Mouse (Mus musculus) gastrocnemius, postnatal 14 days (tissue): Measurements from ENCODE around the gene Sept10. TPM values are rescaled to one million over a fixed set of nuclear protein-coding genes. Genes with fewer than 3 reads are reported as not detected.
A peak's percentile ranks its signal among the peaks of the same experiment; 100 is the strongest.

Experiments
- DNase-seq: peaks from one replicate; pipeline ENCODE4 v3.0.0; 2021; ENCODE audit warnings: mixed read lengths
- intact Hi-C: fragments of 180-260 bp; cut with DNase I; formaldehyde crosslinking; loops from one replicate; pipeline ENCODE4 v1.15.1; 2025; ENCODE audit warnings: low total_unique reads
- total RNA-seq, 2 experiments: library from RNA; stranded (reverse); gene quantifications; 2 replicates each; pipeline ENCODE4 v1.2.3; 2021

Gene Sept10
- total RNA-seq, 2 experiments from 2014 or later: 16.6 to 17.0 TPM

- intact Hi-C loops: no loop called here
Measured at GRCm38 (mm10) chr10:59235227-59235626, 13.6 kb upstream of the Sept10 start.

GRCm38 (mm10) chr10:59229205-59229820 lies 7.7 kb upstream of the Sept10 start:
- intact Hi-C loops: loop anchor here (10.0 kb wide), 1 partner anchor 55 kb away; no protein-coding TSS in a partner anchor
- no peak for DNase-seq

More at GRCm38 (mm10) chr10:59235227-59235626, 13.6 kb upstream of the Sept10 start:
- no peak for DNase-seq

DNA sequence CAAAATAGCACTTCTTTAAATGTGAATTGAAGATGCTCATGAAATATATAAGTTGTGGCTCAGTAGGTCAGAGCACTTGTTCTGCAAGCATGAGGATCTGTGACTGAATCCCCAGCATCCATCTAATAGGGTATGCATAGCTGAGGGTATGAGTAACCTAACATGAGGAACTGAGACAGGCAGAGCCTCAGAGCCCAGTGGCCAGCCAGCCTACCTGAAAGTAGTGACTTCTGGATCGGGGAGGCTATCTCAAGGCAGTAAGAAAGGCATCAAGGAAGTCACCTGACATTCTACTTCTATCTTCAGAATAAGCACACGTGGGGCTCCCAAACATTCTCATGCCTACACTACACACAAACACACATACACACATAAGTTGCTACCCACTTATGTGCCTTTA lies 3.5 kb upstream of the Sept10 start:
- no peak for DNase-seq
- intact Hi-C loops: loop anchor here (10.0 kb wide), 1 partner anchor 60 kb away; no protein-coding TSS in a partner anchor

DNA sequence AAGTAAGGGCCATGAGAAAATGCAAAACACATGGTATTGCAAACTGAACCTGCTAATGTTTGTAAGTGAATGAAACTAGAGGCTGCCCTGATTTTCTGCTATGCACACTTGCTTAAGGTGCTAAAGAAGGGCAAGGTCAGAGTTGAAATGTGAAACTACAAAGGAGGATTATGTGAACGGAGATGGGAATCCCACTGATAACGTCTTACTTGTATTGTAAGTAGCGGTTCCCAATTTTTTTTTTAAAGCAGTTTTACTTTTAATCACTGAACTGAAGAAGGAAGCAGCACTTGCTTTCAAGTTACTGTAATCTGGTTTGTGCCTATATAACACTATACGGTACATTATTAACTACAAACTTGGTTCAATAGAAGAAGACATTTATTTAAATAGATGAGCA lies 2.2 kb upstream of the Sept10 start:
- intact Hi-C loops: loop anchor here (10.0 kb wide), 1 partner anchor 61 kb away; no protein-coding TSS in a partner anchor
- no peak for DNase-seq

- no peak for DNase-seq
- intact Hi-C loops: loop anchor here (10.0 kb wide), 1 partner anchor 62 kb away; no protein-coding TSS in a partner anchor
Measured at GRCm38 (mm10) chr10:59223301-59223700, 1.7 kb upstream of the Sept10 start.

- intact Hi-C loops: loop anchor here (10.0 kb wide), 1 partner anchor 62 kb away; no protein-coding TSS in a partner anchor
- DNase-seq: peak; percentile 37
Measured at GRCm38 (mm10) chr10:59222271-59223101, 839 bp upstream of the Sept10 start.

DNA sequence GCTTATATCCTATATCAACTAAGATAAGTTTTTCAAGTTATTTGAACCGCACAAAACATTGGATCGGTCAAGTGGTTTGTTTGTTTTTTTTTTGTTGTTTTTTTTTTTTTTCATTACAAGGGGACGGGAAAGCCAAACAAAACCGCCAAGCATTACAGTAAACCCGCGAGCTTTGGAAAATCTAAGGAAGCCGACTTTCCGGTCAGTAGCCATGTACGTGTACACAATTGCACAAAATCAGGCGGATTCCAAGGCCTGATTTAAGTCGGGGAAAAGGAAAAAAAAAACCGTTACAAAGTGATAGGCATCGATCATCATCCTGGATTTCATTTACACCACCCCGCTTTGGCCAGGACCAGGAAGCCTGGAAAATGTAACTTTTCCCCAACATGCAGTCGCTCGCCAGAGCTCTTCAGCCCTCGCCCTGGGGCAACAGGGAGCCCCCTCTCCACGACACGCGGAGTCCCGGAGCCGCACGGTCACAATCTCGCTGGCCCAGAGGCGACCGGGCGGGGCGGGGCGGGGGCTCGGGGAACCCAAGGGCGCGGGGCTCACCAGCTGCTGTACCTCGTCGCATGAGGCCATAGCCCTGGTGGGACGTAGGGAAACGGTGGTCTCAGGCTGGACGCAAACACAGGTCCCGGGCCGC lies 699 bp downstream of the Sept10 start:
- no peak for DNase-seq
- intact Hi-C loops: loop anchor here (10.0 kb wide), 1 partner anchor 64 kb away; no protein-coding TSS in a partner anchor

- no peak for DNase-seq
- intact Hi-C loops: no loop called here
Measured at GRCm38 (mm10) chr10:59200011-59200410, 21.6 kb downstream of the Sept10 start.

- DNase-seq: peak; percentile 9
- intact Hi-C loops: no loop called here
Measured at GRCm38 (mm10) chr10:59196763-59197162, 24.9 kb downstream of the Sept10 start.

- intact Hi-C loops: no loop called here
- peak; percentile 11 for DNase-seq
Measured at GRCm38 (mm10) chr10:59194891-59195290, 26.8 kb downstream of the Sept10 start.

- intact Hi-C loops: no loop called here
- DNase-seq: no peak
Measured at GRCm38 (mm10) chr10:59182306-59182705, 39.3 kb downstream of the Sept10 start.

DNA sequence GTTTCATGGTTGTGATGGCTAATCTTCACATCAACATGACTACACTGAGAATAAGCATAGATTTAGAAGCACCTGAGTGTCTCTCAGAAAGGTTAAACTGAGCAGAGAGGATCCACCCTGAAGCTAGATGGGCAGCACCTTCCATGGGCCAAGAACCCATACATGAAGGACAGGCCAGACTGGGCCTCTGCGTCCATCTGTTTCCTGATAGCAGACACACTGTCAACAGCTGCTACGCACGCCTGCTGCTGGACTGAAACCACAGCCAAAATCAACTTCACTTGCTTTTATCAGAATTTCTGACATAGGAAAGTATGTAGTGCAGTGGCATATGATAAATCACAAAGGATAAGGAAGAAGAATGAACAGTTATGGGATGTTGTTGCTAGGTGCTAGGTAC lies 42.0 kb downstream of the Sept10 start:
- DNase-seq: no peak
- intact Hi-C loops: no loop called here

DNA sequence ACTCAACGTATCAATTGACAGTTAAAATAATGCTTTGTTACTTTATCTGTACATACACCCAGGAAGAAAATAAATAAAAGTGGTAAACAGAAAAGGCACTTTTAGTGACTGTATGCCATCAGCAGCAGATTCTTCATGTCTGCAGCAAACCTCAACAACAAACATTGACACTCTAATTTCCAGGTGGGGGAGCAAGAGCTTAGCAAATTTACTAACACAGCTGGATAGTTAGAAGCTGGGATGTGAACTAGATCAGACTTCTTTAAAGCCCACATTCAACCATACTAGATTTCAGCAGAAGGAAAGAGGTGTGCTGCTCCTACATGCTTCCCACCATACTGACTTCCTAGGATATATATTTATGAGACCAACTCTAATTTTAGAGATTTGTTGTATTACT lies 49.1 kb downstream of the Sept10 start:
- intact Hi-C loops: no loop called here
- no peak for DNase-seq

DNA sequence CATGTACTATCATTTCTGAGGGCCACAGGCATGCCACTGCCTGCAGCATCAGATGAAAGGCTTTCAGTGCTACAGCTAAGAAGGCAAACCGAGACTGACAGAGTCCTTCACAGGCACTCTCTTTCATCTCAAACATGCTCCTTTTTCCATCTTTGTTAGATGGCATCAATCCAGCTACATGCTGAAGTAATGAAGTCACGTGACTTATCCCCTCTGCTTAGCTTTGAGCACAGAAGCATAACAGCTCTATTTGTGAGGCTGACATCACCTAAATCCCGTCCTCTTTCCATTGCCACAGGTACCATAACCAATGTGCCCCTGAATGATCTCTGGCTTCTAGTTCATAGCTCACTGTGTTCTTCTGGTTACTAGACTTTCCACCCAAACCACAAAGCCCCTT lies 50.6 kb downstream of the Sept10 start:
- intact Hi-C loops: no loop called here
- DNase-seq: no peak

DNA sequence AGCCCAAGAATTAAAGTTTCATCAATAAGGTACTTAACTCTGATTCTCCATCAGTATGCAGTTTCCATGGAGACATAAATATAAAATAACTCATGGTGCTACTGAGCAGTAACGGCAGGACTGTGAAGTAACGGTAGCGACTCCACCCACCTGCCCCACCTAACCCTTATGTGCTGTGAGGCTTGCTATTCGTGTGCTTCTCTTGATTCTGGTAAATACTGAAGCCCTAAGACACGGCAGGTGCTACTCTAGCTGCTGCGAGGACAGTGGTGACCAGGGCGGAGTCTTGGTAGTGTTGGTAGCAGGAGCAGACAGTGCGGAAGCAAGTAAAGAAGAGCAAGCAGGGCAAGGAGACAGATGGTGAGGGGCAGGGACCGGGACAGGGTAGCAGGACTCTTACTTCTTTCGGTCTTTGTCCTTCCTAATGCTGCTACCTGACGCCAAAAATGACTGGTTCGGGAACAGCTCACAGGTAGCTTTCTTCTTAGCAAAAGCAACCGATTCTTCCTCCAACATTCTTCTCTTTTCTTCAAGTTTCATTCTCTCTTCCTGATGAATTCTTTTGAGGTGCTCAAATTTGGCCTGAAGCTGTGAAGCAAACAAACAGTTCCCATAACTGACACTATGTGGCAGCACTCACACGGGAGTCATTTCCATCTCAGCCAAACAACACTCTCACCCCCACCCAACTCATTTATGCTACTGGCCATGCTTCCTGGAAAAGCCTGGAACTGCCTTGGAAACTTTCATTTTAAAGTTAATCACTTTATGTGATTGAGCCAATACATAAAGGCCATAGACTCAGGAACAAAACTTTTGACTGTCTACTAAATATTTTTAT lies 55.3 kb downstream of the Sept10 start:
- DNase-seq: no peak
- intact Hi-C loops: loop anchor here (5.0 to 10.0 kb wide), 2 partner anchors 126 to 198 kb away; no protein-coding TSS in a partner anchor

DNA sequence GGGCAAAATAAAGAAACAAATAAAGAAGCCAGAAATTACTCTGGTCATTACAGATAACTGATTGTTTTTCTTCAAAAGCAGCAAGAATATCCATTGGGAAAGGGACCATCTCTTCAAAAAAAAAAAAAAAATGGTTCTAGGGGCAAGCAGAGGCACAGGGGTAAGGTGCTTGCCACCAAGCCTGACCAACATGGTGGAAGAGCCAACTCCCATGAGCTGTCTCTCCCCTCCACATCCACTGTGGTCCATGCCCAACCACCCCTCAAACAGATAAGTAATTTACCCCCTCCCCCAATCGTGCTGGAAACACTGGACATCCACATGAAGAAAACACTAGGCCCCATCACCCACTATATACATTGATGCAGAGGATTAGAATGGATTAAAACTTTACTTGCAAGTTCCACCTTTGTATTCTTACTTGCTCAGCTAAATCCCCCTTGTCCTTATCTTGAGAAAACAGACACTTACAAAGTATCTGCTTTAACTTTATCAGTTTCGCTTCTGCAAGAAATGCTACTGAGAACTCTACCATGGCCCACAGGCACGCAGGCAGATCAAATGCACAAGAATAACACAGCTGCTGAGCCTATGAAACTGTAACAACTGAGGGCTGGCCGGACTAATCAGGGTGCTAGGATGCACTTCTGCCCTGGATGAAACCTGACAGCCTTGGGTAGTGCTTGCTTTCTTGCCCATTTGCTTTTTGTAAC lies 59.3 kb downstream of the Sept10 start:
- intact Hi-C loops: loop anchor here (10.0 kb wide), 1 partner anchor 202 kb away; no protein-coding TSS in a partner anchor
- DNase-seq: no peak

- no peak for DNase-seq
- intact Hi-C loops: no loop called here
Measured at GRCm38 (mm10) chr10:59158627-59159026, 63.0 kb downstream of the Sept10 start.

- intact Hi-C loops: no loop called here
- no peak for DNase-seq
Measured at GRCm38 (mm10) chr10:59152544-59153081, 69.0 kb downstream of the Sept10 start.
